Mouse (Mus musculus) inflammation-experienced regulatory T-cells, adult 6 months (primary cell): ENCODE data around the gene Scnm1. TPM values are rescaled to one million over a fixed set of nuclear protein-coding genes. Genes with fewer than 3 reads are reported as not detected.

Experiments
- ATAC-seq: one replicate; pipeline ENCODE4 v1.8.0; 2017
- polyA plus RNA-seq, 3 experiments: library from polyadenylated mRNA; unstranded; fragments of 100-300 nt; shearing (Covaris generic); gene quantifications; one replicate each; pipeline ENCODE4 v1.2.1; 2017

Gene Scnm1
- polyA plus RNA-seq, 3 experiments from 2014 or later: 81.4 to 113 (median 106) TPM

DNA sequence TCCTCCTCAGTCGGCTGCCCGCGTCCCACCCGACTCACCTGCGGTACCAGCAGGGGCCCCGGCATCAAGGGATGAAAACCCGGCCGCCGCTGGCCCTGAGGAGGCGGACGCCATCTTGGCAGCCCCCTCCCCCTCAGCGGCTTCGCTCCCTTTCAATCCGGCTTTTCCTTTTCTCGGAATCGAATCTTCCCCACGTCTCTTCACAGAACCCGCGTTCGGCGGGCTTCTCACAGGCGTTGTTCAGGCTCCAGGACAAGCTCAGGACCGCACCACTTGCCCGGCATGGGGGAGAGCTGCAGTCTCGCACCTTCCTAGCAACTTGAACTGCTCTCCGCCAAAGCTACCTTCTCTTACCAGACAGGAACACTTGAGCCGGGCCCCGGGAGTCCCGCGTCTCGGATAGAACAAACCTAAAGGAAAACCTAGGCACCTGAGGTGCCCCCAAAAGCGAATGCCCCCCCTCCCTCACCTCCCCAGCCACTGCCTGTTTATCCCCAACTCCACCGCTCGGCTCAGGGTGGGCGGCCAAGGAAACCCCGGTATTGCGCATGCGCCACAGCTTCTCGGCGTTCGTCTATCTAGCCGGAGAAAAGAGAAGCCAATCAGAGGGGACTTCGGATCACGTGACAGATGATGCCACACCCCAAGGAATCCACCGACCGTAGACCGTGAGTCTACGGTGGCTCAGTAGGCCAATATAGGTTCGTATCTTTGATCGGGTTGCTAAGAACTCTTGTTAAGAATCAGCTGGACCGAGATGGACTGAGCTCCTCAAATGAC, 27.3 kb downstream of the Scnm1 start, which contains the start of gene Pip5k1a:
TSS of gene Pip5k1a (minus strand) at position 593 of the 780 bp plus-strand sequence.
- peak; percentile 83 for ATAC-seq

DNA sequence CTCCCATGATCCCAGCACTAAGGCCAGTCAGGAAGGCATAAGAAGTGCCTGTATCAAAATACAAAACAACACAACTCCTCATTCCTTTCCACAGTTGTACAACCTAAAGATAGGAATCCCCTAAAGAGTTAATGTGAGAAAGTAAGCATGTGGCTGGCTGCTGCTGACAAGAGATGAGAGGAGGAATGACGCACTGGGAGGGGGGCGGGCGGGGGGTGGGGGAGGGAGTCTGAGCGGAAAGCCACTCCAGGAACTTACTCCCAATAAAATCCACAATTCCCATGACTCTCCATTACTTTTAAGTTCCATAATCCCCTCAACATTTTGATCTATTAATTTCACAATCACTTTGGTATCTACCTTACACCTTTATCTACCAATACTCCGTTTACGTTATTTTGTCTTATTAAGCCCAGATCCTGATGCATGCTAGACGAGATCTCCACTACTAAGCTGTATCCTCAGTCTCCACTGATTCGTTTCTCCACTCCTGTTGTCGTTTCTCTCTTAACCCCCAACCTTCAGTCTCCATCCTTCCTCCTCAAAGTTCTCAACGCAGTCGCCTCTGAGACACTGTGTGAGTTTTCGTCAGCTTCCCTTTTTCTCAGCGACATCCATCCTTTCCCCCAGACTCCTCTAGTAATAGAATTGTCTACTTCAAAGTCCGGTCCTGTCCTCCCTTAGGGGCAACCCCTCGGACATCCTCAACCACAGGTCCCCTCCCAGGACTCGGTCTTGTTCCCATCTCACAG, 28.0 kb downstream of the Scnm1 start:
- no peak for ATAC-seq

DNA sequence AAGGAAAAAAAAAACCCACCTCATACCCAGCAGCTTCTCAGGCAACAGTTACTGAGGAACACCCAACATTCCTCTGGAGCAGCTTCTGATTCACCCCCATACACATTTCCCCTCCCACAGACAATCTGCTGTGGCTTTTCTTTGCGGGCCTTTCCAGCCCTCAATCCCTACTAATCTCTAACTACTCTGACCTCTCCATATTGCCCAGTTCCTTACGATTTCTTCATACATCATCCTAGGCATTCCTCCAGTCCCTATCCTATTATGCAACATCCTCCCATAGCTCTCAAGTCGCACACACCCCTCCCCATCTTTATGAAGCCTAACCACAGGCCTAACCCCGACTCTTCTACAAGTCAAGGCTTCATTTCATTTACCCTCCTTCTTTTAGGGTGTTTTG, 28.7 kb downstream of the Scnm1 start:
- ATAC-seq: no peak

DNA sequence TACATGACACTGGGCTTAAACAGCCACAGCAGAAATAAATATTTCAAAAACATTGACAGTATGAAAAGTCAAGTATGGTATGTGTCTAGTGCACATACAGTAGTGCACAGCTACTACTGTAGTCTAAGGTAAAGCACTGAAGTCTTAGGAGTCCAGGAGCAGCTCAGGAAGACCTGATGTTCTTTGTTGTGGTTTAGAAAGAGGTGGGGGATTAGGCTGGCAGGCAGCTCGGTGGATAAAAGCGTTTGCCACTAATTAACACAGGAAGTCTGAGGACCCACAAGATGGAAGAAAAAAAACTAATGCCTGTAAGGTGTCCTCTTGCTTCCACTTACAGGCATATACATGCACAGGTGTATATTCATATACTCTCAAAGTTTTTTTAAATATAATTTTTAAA, 33.0 kb downstream of the Scnm1 start:
- ATAC-seq: peak; percentile 81

DNA sequence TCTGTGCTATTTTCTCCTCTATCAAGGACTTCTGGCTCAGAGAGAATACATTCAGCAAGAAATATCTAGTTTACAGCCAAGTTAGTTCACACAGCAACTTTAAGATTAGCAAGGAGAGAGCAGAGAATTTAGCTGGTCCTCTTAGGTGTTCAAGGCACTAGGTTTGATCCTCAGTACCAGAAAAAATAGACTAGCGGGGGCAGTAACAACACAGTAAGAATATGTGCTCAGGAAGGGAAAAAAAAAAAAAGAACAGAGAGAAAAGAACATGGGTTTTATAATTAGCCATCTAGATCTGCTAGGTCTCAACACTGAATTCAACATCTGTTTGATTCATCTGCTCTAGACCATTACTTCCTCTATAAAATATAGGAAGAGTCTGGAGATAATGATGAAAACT, 45.7 kb downstream of the Scnm1 start:
- ATAC-seq: no peak

Other genes starting within 250 kb of the Scnm1 start
- gene Psmb4, start 247.1 kb downstream of the Scnm1 start, polyA plus RNA-seq: 100 to 1,000 TPM; 120 to 202 (median 164) TPM
- gene Selenbp1, start 201.0 kb downstream of the Scnm1 start, polyA plus RNA-seq: 1 to 10 TPM in 2 of 3 experiments, under 1 TPM in 1; 0.36 to 2.2 (median 1.5) TPM
- gene Rfx5, start 179.9 kb downstream of the Scnm1 start, polyA plus RNA-seq: 10 to 100 TPM in 2 of 3 experiments, 1 to 10 TPM in 1; 9.6 to 14.4 (median 13.8) TPM
- gene Pi4kb, start 159.3 kb downstream of the Scnm1 start, polyA plus RNA-seq: 10 to 100 TPM in 2 of 3 experiments, 1 to 10 TPM in 1; 9.1 to 12.7 (median 10.6) TPM
- gene Zfp687, start 118.6 kb downstream of the Scnm1 start, polyA plus RNA-seq: 10 to 100 TPM; 12.2 to 16.5 (median 12.4) TPM
- gene Psmd4, start 91.4 kb downstream of the Scnm1 start, polyA plus RNA-seq: 100 to 1,000 TPM; 175 to 191 (median 181) TPM
- gene Pip5k1a, start 27.1 kb downstream of the Scnm1 start, polyA plus RNA-seq: 10 to 100 TPM; 16.7 to 22.4 (median 17.6) TPM
- 10 to 100 TPM; 64.0 to 70.0 (median 66.7) TPM for gene Vps72, start 23.0 kb downstream of the Scnm1 start, polyA plus RNA-seq
- gene Tmod4, start 9.5 kb downstream of the Scnm1 start, polyA plus RNA-seq: 1 to 10 TPM; 1.8 to 2.5 (median 2.1) TPM
- gene Lysmd1, start 77 bp upstream of the Scnm1 start, polyA plus RNA-seq: 10 to 100 TPM; 14.6 to 32.0 (median 30.8) TPM
- gene Tnfaip8l2, start 8.3 kb upstream of the Scnm1 start, polyA plus RNA-seq: 100 to 1,000 TPM; 180 to 236 (median 220) TPM
- under 1 TPM in 1 of 3 experiments, not detected in 2; 0.16 TPM for gene Sema6c, start 26.4 kb upstream of the Scnm1 start, polyA plus RNA-seq
- 10 to 100 TPM; 28.0 to 52.1 (median 31.8) TPM for gene Gabpb2, start 83.9 kb upstream of the Scnm1 start, polyA plus RNA-seq
- gene Cdc42se1, start 94.7 kb upstream of the Scnm1 start, polyA plus RNA-seq: 100 to 1,000 TPM; 179 to 293 (median 202) TPM
- gene Mllt11, start 98.2 kb upstream of the Scnm1 start, polyA plus RNA-seq: 10 to 100 TPM; 17.5 to 21.6 (median 18.8) TPM
- under 1 TPM; 0.49 to 0.94 (median 0.85) TPM for gene Gm128, start 107.6 kb upstream of the Scnm1 start, polyA plus RNA-seq
- under 1 TPM in 1 of 3 experiments, not detected in 2; 0.52 TPM for gene Bnipl, start 117.2 kb upstream of the Scnm1 start, polyA plus RNA-seq
- gene Mindy1, start 147.3 kb upstream of the Scnm1 start, polyA plus RNA-seq: 10 to 100 TPM; 17.8 to 18.5 (median 18.3) TPM
- gene Prune1, start 148.1 kb upstream of the Scnm1 start, polyA plus RNA-seq: 10 to 100 TPM in 1 of 3 experiments, 1 to 10 TPM in 2; 7.5 to 11.0 (median 8.8) TPM
- gene Anxa9, start 173.2 kb upstream of the Scnm1 start, polyA plus RNA-seq: under 1 TPM; 0.64 to 0.92 (median 0.91) TPM
- gene Cers2, start 180.8 kb upstream of the Scnm1 start, polyA plus RNA-seq: 100 to 1,000 TPM; 151 to 215 (median 154) TPM
- 10 to 100 TPM; 16.9 to 24.2 (median 18.5) TPM for gene Setdb1, start 223.2 kb upstream of the Scnm1 start, polyA plus RNA-seq